Mouse (Mus musculus): ENCODE data around the gene Igfbp3.

DNA sequence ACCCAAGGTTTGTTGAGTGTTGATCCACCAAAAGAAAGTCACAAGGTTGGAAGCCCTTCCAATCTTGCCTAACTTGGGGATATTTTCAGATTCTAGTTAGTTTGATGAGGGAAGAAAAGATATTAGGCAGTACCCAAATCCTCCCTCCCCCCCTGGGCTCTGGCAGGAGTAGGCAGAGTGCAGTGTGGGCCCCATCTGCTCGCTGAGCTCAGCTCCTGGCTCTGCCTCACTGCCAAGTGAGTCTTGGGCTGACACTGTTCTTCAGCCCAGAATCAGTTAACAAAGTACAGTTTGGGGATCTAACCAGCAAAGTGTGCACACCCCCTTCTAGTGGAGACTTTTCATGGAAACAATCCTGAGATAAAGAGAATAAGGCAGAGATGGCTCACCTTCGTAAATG, 12.5 kb upstream of the Igfbp3 start:
- no peak for TF ChIP-seq CTCF (IDR thresholded peaks at IDR 0.05; ENCODE audit: control insufficient read depth, insufficient read depth, insufficient read length)
- no peak for TF ChIP-seq MAX (IDR thresholded peaks at IDR 0.05)
- TF ChIP-seq MYOG (IDR thresholded peaks at IDR 0.05; ENCODE audit: control insufficient read depth, extremely low read depth, insufficient read length): no peak
